Mouse (Mus musculus): ENCODE results near the gene Gm45140.

Gm45140 gene

DNA sequence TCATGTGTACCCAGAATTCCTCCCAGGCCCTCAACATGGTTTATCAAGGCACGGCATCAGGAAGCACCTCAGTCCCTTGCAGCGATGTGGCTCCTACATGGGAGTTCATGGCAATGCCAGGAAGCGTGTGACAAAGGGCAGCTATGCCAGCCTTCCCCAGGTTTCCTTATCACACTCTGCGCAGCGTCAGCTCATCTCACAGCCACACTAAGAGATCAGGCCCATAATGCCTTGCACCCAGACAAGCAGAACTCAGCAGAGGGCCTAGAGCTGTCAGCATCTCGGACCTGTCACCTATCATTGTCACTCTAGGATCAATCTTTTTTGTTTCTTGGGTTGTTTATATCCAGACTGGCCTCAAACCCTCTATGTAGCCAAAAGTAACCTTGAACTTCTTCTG lies 36.0 kb downstream of the Gm45140 start:
- DNase-seq (ENCODE audit: low read depth, low spot score): no peak

- no peak for DNase-seq (ENCODE audit: low read depth, low spot score)
These were observed 38.3 kb downstream of the Gm45140 start for GRCm38 (mm10) chr6:87797321-87797720.

DNA sequence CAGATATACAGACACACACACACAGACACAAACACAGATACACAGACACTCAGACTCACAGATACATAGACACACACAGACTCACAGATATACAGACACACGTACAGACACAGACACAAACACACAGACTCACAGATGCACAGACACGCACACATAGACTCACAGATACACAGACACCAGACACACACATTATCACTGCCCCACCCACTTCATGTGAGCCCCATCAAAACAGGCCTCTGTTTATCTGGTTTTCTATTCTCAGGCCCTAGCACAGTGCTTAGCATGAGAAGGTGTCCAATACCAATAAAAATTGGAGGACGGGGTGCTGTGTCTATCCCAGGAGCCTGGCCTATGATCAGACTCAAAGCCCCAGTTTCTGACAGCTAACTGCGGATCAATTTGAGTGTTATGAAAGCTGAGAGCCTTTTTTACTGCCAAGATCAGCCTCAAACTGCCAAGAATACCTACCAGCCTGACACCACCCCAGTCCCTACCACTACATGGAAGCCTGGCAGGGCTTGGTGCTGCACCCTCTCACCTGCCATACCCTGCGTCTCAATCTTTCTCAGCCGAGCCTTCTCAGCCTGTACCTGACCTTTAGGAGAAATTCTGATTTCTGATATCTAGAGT lies 39.2 kb downstream of the Gm45140 start:
- DNase-seq (ENCODE audit: low read depth, low spot score): no peak

DNA sequence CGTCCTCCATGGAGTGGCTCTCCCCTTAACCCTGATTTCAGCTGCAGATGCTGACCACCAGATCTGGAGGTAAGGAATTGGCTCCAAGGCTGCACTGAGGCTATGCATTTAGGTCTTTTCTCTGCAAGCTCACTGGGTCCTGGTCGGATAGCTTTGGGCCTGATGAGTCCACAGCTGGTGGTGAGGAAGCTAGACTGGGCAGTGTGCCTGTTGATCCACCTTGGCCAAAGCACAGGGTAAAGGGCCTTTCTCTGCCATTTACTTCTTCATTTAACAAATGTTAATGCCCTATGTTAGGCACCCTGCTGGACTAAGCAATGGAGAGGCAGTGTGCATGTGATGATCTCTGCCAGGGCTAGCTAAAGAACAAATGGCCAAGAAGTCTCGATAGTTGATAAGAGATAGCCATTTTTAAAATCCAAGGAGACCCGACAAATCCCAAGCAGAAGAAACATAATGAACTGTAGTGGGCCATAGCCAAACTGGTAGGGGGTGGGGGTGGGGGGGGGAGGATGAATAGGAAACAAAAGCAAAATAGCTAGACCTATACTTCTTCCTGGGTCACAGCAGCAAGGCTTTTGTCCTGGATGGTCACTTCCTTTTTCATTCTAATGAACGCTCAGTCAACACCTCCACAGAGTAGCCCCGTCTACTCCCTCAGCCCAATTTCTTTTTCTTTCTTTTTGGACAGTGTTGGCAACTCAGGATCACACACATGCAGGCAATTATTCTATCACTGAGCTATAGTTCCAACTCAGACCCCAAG lies 40.0 kb downstream of the Gm45140 start:
- peak; percentile 64 for DNase-seq (ENCODE audit: low read depth, low spot score)

DNA sequence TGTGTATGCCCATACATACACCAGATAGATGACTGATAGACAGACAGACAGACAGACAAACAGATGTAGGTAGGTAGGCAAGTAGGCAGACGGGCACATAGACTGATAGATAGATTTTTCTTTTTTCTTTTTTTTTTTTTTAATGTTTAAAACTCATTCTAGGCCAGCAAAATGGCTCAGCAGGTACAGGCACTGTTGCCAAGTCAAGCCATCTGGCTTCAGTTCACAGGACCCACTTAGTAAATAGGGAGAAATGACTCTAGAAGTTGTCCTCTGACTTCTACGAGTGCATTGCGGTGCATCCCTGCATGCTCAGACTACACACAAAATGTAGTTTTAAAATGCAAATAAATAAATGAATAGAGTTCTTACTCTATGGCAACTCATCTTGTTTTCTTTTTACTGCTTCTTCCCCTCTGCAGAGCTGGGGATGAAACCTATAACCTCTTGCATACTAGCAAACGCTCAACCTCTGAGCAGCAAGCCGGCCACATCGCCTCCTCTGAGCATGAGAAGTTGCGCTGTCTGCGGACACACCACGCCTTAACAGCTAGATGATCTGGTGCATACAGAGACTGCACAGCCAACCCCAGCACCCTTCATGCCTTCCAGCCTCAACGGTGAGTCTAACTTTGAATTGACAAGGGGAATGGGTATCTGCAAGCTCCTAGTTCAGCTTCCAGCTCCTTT lies 41.6 kb downstream of the Gm45140 start:
- no peak for DNase-seq (ENCODE audit: low read depth, low spot score)

DNA sequence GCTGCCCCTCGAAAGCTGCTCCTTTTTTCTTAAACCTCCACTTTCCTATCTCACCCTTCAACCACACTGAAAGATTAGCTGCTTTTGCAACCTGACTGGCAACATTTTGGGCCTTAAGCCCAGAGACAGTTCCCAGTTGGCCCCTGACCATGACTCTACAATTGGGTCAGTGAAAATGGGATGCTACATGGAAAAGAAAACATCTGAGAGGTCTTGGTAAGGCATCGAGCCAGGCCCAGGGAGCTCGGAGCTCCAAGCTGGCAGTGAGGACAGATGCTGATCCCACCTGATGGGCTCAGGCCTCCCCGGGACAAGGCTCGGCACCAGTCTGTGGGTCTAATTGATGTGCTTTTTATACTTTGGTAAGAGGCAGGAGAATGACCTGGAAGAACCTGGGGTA lies 43.8 kb downstream of the Gm45140 start:
- DNase-seq (ENCODE audit: low read depth, low spot score): no peak

DNA sequence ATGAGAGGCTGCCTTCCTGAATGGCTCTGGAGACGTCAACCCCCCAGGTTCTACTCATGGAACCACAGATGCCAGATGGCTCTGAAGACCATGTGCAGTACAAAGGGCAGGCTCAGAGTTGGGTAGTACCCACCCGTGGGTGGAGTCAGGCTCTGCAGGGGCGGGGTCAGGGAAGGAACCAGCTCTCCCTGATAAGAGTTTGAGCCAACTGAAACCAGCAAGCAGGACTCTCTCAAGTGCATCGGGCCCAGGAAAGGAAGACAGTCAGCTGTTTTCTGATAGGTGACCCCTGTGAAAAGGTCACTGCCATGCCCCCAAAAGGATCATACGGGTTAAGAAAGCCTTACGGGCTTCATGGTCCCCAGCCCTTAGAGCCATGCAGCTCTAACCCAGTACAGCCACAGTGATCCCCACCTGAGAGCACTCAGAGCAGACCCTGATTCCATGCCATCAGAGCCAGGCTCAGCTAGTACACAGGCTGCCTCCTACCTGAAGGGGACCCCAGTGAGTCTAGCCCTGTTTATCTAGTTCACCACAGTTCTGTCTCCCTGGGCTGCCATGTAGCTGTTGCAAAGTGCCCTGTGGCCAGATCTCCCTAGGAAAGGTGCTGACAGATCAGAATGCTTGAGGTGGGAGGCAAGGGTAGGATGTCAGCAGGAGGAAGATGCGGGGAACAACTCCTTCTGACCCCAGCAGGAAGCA lies 44.7 kb downstream of the Gm45140 start:
- DNase-seq (ENCODE audit: low read depth, low spot score): peak; percentile 17

DNA sequence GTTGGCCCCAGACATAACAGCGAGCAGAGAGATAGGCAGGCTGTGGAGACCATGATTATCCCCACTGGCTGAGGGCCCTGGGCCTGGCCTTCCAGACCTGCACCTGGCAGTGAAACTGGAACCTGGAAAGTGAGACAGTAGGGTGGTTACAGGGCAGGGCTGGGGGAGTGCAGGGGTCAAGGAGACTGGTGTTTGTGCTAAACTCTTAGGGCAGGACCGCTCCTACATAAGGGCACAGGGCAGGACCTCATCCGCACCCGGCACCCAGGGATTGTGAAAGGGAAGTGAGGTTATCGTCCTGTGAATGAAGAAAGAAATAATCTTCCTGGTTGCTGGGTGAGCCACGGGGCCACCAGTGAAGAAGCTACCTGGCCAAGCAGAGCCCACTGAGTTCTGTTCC lies 45.8 kb downstream of the Gm45140 start:
- DNase-seq (ENCODE audit: low read depth, low spot score): no peak

- no peak for DNase-seq (ENCODE audit: low read depth, low spot score)
These were observed 46.6 kb downstream of the Gm45140 start for GRCm38 (mm10) chr6:87788896-87789587.

DNA sequence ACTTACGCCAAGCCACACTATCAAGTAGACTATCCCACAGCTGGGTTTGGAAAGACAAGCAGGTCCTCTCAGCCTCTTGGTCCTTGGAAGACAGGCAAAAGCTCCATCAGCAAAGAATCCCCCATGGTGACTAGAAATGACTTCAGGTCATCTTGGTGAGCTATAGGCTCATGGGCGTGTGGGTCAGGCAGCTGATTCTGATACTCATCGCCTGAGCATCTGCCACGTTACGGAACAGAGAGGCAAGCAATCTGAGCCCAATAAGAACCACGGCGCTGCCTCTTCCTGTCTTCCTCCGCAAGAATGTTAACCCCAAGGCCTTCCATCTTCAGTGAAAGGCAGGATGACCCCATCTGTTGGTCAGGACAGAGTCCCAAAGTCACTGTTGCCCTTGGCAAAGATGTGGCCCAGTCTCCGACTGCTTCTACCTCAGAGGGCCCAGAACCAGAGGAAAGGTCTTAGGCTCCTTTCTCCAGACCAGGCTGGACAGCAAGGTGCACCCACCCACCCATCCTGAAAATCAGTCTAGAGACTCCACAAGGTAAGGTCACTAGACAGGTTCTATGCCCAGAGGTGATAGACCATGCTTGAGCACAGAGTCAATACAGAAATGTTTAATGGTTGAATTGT lies 47.2 kb downstream of the Gm45140 start:
- DNase-seq (ENCODE audit: low read depth, low spot score): no peak

DNA sequence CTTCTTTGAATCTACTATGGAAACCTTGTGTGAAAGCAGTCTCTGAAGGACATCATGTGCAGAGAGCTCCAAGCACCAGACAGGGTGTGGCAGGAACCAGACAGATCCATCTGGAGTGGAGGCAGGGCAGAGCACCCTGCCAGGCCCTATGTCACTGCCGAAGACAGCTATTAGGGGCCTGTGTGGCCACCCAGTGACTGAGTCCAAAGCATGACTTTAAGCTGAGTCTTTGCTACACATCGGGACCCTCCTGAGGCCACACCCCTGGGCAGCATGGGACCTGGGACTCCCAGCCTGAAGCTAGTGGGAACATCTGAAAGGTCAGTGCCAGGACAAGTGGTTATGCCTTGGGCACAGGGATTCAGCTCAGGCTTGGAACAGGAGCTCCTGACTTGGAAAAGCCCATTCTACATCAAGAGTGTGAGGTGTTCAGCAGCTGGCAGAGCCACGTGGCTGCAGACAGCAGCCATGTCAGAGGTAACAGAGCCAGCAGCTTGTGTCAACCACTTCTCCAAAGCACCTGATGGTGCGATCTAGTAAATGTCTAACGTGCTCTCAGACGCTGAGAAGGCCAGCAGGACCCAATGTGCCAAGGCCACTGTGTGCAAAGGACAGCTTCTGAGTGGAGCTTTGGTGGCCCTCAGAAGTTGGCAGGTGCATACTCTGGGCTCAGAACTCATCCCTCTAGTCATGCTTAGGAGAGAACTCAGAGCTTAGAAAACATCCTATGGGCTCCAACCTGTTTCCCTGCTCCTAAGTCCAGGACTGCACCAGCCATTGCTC lies 48.3 kb downstream of the Gm45140 start:
- no peak for DNase-seq (ENCODE audit: low read depth, low spot score)

DNA sequence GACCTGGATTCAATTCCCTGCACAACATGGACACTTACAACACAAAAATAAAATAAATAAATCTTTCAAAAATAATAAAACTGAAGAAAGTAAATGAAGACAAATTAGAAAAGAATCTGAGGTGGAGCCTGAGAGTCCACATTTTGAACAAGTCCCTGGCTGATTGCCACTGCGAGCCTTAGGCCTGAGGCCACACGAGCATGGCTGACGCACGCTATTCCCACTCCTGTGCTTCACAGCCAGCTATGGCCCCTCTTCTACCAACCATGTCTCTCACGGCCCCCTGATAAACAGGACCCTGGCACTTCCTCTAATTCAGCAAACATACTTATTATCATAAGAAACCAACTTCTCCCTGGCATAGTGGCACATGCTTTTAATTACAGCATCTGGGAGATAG lies 49.0 kb downstream of the Gm45140 start:
- no peak for DNase-seq (ENCODE audit: low read depth, low spot score)

- DNase-seq (ENCODE audit: low read depth, low spot score): no peak
These were observed 51.6 kb downstream of the Gm45140 start for GRCm38 (mm10) chr6:87784033-87784432.

DNA sequence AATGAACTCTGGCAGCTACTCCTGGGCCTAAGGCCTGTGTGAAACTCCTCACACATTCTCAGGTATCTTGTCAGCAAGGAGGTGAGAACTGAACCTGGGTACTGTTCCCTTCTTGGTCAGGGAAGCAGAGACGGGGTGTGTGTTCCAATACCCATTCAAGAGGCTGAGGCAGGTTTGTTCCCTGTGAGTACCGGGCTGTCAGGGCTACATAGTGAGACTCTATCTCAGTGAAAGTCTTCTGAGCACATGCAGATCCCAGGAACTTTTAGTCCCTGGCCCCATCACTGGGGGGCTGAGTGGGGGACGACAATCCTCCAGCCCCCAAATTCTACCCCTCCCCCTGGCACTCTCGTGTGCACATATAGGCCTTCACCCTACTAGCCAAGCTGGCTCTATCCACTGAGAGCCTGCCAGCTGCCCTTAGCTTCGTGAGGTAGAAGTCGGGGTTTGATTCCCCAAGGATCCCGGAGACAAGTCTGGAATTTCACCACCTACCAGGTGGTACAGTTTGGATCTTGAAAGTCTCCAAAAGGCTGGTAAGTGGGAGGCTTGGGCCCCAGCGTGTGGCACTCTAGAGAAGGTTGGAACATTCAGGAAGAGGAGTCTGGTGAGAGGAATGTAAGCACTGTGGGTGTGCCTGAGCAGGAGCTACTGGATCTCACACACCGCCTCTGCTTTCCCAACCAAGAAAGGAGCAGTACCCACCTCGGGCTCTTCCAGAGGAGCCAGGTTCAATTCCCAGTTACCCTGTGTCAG lies 54.9 kb downstream of the Gm45140 start:
- no peak for DNase-seq (ENCODE audit: low read depth, low spot score)

GRCm38 (mm10) chr6:87779174-87780165 lies 56.1 kb downstream of the Gm45140 start:
- no peak for DNase-seq (ENCODE audit: low read depth, low spot score)

- no peak for DNase-seq (ENCODE audit: low read depth, low spot score)
These were observed 57.1 kb downstream of the Gm45140 start for GRCm38 (mm10) chr6:87778294-87779173.

DNA sequence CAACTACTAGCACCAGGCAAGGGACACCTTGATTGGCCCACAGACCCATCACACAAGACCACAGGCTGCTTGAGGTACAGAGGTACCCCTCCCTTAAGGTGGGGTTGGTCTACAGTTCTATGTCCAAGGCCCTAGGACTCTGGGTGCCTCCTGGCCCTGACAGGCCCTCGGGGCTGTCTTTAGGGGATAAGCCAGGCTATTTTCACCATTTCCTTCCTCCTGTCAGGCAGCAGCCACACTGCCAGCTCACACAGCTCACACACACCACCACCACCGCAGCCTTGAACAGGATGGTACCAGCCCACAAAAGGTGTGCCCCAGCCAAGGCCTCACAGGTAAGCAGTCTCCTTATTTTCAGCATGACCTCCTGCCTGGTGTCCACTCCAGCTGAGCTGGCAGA lies 57.8 kb downstream of the Gm45140 start, which contains the start of gene Gp9:
TSS of gene Gp9 (plus strand) at position 231 of the 400 bp plus-strand sequence.
- DNase-seq (ENCODE audit: low read depth, low spot score): no peak

Measured in ZHBTc4 (cell line).